Mouse (Mus musculus) kidney, adult 2 months (tissue): ENCODE measurements at regions not wholly inside any gene's neighbourhood (a gene's known extent, or its start where the extent isn't known, plus 50 kb on each side); places are given as distances from the start of the nearest gene placed in this dataset.

ENCODE experiments used
- DNase-seq: peaks from one replicate; pipeline ENCODE4 v3.0.0; 2021
- H3K27ac ChIP-seq: fragments of 200-500 bp; 2 replicates; pipeline ENCODE4 v1.5.1; 2012; ENCODE audit warnings: low read depth, low read length, control low read depth, inconsistent platforms; ENCODE audit not compliant: insufficient read depth
- H3K27me3 ChIP-seq: fragments of 200-500 bp; replicated peaks from 2 replicates; pipeline ENCODE4 v1.6.1; 2012; ENCODE audit warnings: mild to moderate bottlenecking, moderate library complexity, low read length, inconsistent platforms; ENCODE audit not compliant: control insufficient read depth, insufficient read depth
- H3K36me3 ChIP-seq: fragments of 200-500 bp; 2 replicates; pipeline ENCODE4 v1.6.1; 2012; ENCODE audit warnings: mild to moderate bottlenecking, moderate library complexity, low read length, inconsistent platforms; ENCODE audit not compliant: control insufficient read depth, insufficient read depth
- H3K4me1 ChIP-seq: fragments of 200-500 bp; 2 replicates; pipeline ENCODE4 v1.6.1; 2011; ENCODE audit warnings: low read length; ENCODE audit not compliant: control insufficient read depth, insufficient read depth
- H3K4me3 ChIP-seq: fragments of 200-500 bp; 2 replicates; pipeline ENCODE4 v1.5.1; 2011; ENCODE audit warnings: mild to moderate bottlenecking, low read depth, low read length, control low read depth; ENCODE audit not compliant: insufficient read depth
- CTCF ChIP-seq: fragments of 200-500 bp; conservative IDR thresholded peaks from 2 replicates; pipeline ENCODE4 v1.5.1; 2011; ENCODE audit warnings: low read depth, mild to moderate bottlenecking, control low read depth, low read length, moderate library complexity, mixed read lengths; ENCODE audit not compliant: insufficient read depth, insufficient read length
- POLR2A ChIP-seq: fragments of 200-500 bp; IDR thresholded peaks from one replicate; pipeline ENCODE4 v1.6.1; 2011; ENCODE audit warnings: low read depth, low read length, control low read depth
- WGBS: fragments of 180-500 bp; shearing (Covaris S2); methylation state at CpG from one replicate; pipeline ENCODE4 v1.1.7; 2018; 5-methylcytosine and 5-hydroxymethylcytosine counted together

GRCm38 (mm10) chr9:46789036-46789435 is 209.5 kb upstream of the Gm4791 start:
- Histone ChIP-seq H3K36me3 (no peaks in the 10 kb centered on the region), H3K27me3 (no peaks in the 10 kb centered on the region; the same call in 1 of the 2 replicates), H3K27ac (no peak overlapping the region), H3K4me1 (no peaks in the 10 kb centered on the region), H3K4me3 (no peak overlapping the region)
- TF ChIP-seq POLR2A (no peak), CTCF (no peak)
- WGBS = 75% methylated on average over 10 of the region's 10 CpGs
- DNase-seq = no peak

GRCm38 (mm10) chr9:46788456-46788855 is 210.1 kb upstream of the Gm4791 start:
- no peaks in the 10 kb centered on the region; the same call in 1 of the 2 replicates for H3K27me3 ChIP-seq
- 71% methylated on average over 5 of the region's 5 CpGs for WGBS
- no peak for DNase-seq
- TF ChIP-seq CTCF (no peak), POLR2A (no peak)
- no peak overlapping the region for H3K27ac ChIP-seq
- H3K4me3 ChIP-seq = no peak overlapping the region
- H3K4me1 ChIP-seq = no peaks in the 10 kb centered on the region
- H3K36me3 ChIP-seq = no peaks in the 10 kb centered on the region

DNA sequence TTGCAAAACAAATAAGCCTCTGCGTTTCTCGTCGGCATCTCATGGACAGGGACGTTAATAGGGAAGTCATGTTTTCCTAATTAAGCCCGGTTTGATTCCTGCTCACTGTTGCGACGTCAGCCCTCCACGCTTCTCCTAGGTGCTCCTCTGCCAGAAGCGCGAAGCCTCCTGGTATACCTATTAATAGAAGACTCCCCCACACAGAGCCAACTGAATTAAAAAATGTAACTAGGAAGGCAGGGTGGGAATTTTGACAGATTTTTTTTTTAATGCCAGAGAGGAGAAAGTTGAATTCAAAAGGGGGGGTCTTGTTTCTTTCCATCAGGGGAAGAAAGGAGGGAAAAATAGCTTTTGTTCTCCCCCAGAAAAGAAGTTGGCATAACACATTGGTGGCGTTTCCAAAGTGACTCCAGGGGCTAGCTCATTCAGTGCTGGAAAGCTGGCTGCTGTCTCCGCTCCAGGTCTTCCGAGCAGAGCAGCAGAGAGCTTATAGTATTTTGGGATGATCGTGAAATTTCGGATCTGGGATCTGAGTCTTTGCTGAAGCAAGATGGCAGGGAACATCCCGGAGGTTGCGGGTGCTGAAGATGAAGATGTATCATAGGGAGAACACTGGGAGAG is 214.1 kb upstream of the Gm4791 start:
- DNase-seq = no peak
- Histone ChIP-seq H3K27ac (no peak overlapping the region), H3K4me1 (no peaks in the 10 kb centered on the region), H3K4me3 (no peak overlapping the region), H3K36me3 (no peaks in the 10 kb centered on the region), H3K27me3 (no peaks in the 10 kb centered on the region; the same call in 1 of the 2 replicates)
- WGBS = 78% methylated on average over 17 of the region's 17 CpGs
- TF ChIP-seq POLR2A (no peak), CTCF (no peak)

- 86% methylated on average over 12 of the region's 12 CpGs for WGBS
These were observed 214.8 kb upstream of the Gm4791 start for GRCm38 (mm10) chr9:46783597-46784354.

GRCm38 (mm10) chr9:46781681-46782080 is 216.9 kb upstream of the Gm4791 start:
- no peak for DNase-seq
- 82% methylated on average over 8 of the region's 8 CpGs for WGBS
- TF ChIP-seq CTCF = no peak
- TF ChIP-seq POLR2A = no peak
- Histone ChIP-seq H3K36me3 (no peaks in the 10 kb centered on the region), H3K4me1 (no peaks in the 10 kb centered on the region), H3K27ac (no peak overlapping the region), H3K4me3 (no peak overlapping the region), H3K27me3 (no peaks in the 10 kb centered on the region)

More at GRCm38 (mm10) chr9:46783597-46784354, 214.8 kb upstream of the Gm4791 start:
- TF ChIP-seq CTCF (no peak), POLR2A (no peak)
- Histone ChIP-seq H3K4me3 (no peak overlapping the region), H3K4me1 (no peaks in the 10 kb centered on the region), H3K27me3 (no peaks in the 10 kb centered on the region), H3K27ac (no peak overlapping the region), H3K36me3 (no peaks in the 10 kb centered on the region)
- DNase-seq = no peak

DNA sequence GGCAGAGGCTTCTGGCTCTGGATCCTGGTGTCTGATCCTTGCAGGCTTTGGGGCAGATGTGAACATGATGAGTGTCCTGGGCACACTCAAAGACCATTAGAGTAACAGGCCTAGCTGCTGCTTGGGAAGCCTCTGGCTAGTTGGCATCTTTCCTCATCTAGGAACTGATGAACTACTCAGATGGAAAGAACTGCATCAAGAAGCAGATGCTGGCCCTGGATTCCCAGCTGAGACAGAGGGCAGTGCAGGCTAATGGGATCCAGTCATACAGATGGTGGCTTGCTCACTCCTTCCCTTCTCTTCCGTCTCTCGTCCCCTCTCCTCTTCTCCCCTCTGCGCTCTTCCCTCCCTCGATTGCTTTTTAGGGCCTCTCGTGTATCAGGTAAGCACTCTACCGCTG is 219.8 kb upstream of the Gm4791 start:
- no peak for DNase-seq
- WGBS = 57% methylated on average over 6 of the region's 6 CpGs
- H3K4me1 ChIP-seq = no peaks in the 10 kb centered on the region
- H3K27ac ChIP-seq = no peak overlapping the region
- H3K27me3 ChIP-seq = no peaks in the 10 kb centered on the region
- H3K36me3 ChIP-seq = no peaks in the 10 kb centered on the region
- H3K4me3 ChIP-seq = no peak overlapping the region
- no peak for TF ChIP-seq POLR2A
- no peak for TF ChIP-seq CTCF

DNA sequence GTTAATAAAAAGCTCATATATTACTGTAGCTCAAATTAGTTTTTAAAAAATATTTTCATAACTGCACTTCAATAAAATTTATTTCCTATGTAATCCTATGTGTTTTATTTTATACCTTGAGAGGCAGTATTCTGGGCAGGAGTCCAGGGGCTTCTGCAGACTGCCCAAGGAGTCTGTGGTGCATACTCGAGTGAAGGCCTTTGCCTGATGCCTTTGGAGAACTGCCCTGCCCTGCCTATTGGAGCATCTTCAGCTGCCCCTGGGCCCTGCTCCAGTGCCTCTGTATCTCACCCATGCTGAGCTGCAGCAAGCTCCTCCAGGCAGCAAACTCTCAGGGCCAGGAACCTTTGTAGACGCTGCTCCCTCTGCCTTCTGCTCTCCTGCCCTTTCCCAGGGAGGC is 223.7 kb upstream of the Gm4791 start:
- Histone ChIP-seq H3K36me3 (no peaks in the 10 kb centered on the region), H3K4me3 (no peak overlapping the region), H3K27me3 (no peaks in the 10 kb centered on the region), H3K27ac (no peak overlapping the region), H3K4me1 (no peaks in the 10 kb centered on the region)
- 63% methylated on average over 2 of the region's 2 CpGs for WGBS
- no peak for TF ChIP-seq POLR2A
- no peak for TF ChIP-seq CTCF
- DNase-seq = no peak
